Mouse (Mus musculus): ENCODE measurements around the gene Tmem18. TPM values are rescaled to one million over a fixed set of nuclear protein-coding genes. Genes with fewer than 3 reads are reported as not detected.
A peak's percentile ranks its signal among the peaks of the same experiment; 100 is the strongest.

The Tmem18 gene
- 12.1 and 13.0 TPM in 2 replicates for polyA plus RNA-seq (2012; rRNA removed)

DNA sequence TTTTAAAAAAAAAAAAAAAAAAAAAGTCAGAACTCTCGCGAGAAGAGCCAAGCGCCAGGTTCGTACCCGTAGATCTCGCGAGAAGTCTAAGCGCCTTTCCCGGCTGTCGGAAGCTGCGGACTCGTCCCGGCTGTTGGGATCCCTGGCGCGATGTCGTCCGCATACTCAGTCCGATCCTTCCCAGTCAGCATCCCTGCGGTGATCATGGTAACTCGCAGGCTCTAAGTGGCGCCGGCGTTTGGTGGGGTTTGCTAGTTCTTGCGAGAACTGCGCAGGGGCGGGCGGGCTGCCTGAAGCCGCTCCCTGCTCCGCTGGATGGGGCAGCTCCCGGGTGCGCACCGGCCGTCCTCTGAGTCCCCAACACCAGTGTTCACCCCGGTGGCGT lies at the start of gene Tmem18:
Gene Tmem18, plus strand, starts transcription at position 71 of the 385 bp plus-strand sequence.
- WGBS, result under 1% methylated on average over 35 of the region's 35 CpGs
- Histone ChIP-seq H3K27ac (ENCODE audit: insufficient read depth, low read depth, low read length) (peak within 1 kb of the TSS; percentile 67), H3K36me3 (ENCODE audit: control insufficient read depth, insufficient read depth, low read length) (no peaks in the 10 kb centered on the region), H3K4me1 (ENCODE audit: control insufficient read depth, insufficient read depth, low read length) (peaks cover 4% of the 10 kb centered on the region; the same call in 1 of the 2 replicates), H3K4me3 (ENCODE audit: insufficient read depth, low read depth, low read length) (peak within 1 kb of the TSS; percentile 94), H3K27me3 (replicated peaks; ENCODE audit: control insufficient read depth, insufficient read depth, low read length) (no peaks in the 10 kb centered on the region)
- no peak for TF ChIP-seq CTCF (conservative IDR thresholded peaks at IDR 0.05; ENCODE audit: insufficient read depth, insufficient read length, low read depth, low read length)
- TF ChIP-seq POLR2A (IDR thresholded peaks at IDR 0.05; ENCODE audit: low read depth, low read length), result peak; percentile 82
- DNase-seq, result peak; percentile 90

DNA sequence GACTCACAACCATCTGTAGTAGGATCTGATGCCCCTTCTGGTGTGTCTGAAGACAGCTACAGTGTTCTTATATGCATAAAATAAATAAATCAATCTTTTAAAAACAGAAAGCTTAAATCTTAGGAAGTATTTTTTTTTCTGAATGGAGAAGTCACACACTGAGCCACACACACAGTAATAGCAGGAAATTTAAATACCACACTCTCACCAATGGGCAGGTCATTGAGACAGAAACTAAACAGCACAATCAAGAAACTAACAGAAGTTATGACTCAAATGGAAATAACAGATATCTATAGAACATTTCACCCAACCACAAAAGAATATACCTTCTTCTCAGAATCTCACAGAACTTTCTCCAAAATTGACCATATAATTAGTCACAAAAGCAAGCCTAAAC lies 26.9 kb upstream of the Tmem18 start:
- Histone ChIP-seq H3K27me3 (replicated peaks; ENCODE audit: control insufficient read depth, insufficient read depth, low read length) (no peaks in the 10 kb centered on the region), H3K4me1 (ENCODE audit: control insufficient read depth, insufficient read depth, low read length) (no peaks in the 10 kb centered on the region), H3K4me3 (ENCODE audit: insufficient read depth, low read depth, low read length) (no peak overlapping the region), H3K36me3 (ENCODE audit: control insufficient read depth, insufficient read depth, low read length) (no peaks in the 10 kb centered on the region), H3K27ac (ENCODE audit: insufficient read depth, low read depth, low read length) (no peak overlapping the region)
- TF ChIP-seq CTCF (conservative IDR thresholded peaks at IDR 0.05; ENCODE audit: insufficient read depth, insufficient read length, low read depth, low read length) (no peak), POLR2A (IDR thresholded peaks at IDR 0.05; ENCODE audit: low read depth, low read length) (no peak)
- no peak for DNase-seq

DNA sequence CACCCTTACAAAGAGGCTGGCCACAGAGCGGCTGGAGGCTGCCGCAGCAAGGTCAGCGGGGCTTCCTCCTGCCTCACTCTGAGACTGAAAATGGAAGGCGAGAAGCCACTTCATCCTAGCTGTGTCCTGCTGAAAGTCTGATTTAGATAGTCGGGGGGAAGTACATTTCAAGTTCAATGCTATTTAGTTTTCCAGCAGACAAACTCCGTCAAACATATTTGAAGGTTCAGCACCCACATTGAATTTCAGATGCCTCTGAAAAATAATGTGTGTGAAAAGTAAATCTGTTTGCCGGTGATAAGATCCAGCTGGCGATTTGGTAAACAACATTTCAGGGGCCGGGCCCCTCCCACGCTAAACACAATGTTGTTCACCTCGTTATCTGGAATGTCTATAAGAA lies 22.8 kb upstream of the Tmem18 start:
- H3K4me1 ChIP-seq (ENCODE audit: control insufficient read depth, insufficient read depth, low read length), result no peaks in the 10 kb centered on the region
- WGBS, result 16% methylated on average over 11 of the region's 11 CpGs
- DNase-seq, result no peak
- no peak overlapping the region for H3K27ac ChIP-seq (ENCODE audit: insufficient read depth, low read depth, low read length)
- H3K4me3 ChIP-seq (ENCODE audit: insufficient read depth, low read depth, low read length), result no peak overlapping the region
- TF ChIP-seq CTCF (conservative IDR thresholded peaks at IDR 0.05; ENCODE audit: insufficient read depth, insufficient read length, low read depth, low read length) (no peak), POLR2A (IDR thresholded peaks at IDR 0.05; ENCODE audit: low read depth, low read length) (no peak)
- H3K36me3 ChIP-seq (ENCODE audit: control insufficient read depth, insufficient read depth, low read length), result no peaks in the 10 kb centered on the region
- H3K27me3 ChIP-seq (replicated peaks; ENCODE audit: control insufficient read depth, insufficient read depth, low read length), result no peaks in the 10 kb centered on the region; the same call in 1 of the 2 replicates

- Histone ChIP-seq H3K27me3 (replicated peaks; ENCODE audit: control insufficient read depth, insufficient read depth, low read length) (no peaks in the 10 kb centered on the region), H3K27ac (ENCODE audit: insufficient read depth, low read depth, low read length) (no peak overlapping the region), H3K4me3 (ENCODE audit: insufficient read depth, low read depth, low read length) (no peak overlapping the region), H3K4me1 (ENCODE audit: control insufficient read depth, insufficient read depth, low read length) (no peaks in the 10 kb centered on the region), H3K36me3 (ENCODE audit: control insufficient read depth, insufficient read depth, low read length) (no peaks in the 10 kb centered on the region)
- TF ChIP-seq POLR2A (IDR thresholded peaks at IDR 0.05; ENCODE audit: low read depth, low read length) (no peak), CTCF (conservative IDR thresholded peaks at IDR 0.05; ENCODE audit: insufficient read depth, insufficient read length, low read depth, low read length) (no peak)
- 74% methylated on average over 4 of the region's 4 CpGs for WGBS
- no peak for DNase-seq
Measured at GRCm38 (mm10) chr12:30572075-30572474, 12.2 kb upstream of the Tmem18 start.

DNA sequence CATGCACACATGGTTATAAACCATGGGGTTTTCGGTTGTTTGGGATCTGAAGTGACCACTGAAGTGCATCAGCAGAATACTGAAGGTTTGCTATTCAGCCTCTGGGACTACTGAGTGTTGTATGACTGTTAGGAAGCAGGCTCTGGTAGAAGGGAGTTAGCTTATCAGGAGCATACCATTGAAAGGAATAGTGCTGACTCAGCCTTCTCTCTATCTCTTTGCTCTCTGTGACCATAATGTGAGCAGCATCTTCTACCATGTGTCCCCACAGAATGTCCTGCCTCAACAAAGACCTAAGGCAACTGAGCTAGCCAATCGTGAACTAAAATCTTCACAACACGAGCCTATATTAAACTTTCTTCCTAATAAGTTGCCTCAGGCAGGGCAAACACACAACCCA lies 8.3 kb upstream of the Tmem18 start:
- no peaks in the 10 kb centered on the region for H3K36me3 ChIP-seq (ENCODE audit: control insufficient read depth, insufficient read depth, low read length)
- 83% methylated on average over 3 of the region's 3 CpGs for WGBS
- no peaks in the 10 kb centered on the region for H3K27me3 ChIP-seq (replicated peaks; ENCODE audit: control insufficient read depth, insufficient read depth, low read length)
- no peak for DNase-seq
- H3K4me1 ChIP-seq (ENCODE audit: control insufficient read depth, insufficient read depth, low read length), result no peaks in the 10 kb centered on the region
- no peak overlapping the region for H3K27ac ChIP-seq (ENCODE audit: insufficient read depth, low read depth, low read length)
- no peak overlapping the region for H3K4me3 ChIP-seq (ENCODE audit: insufficient read depth, low read depth, low read length)
- no peak for TF ChIP-seq POLR2A (IDR thresholded peaks at IDR 0.05; ENCODE audit: low read depth, low read length)

GRCm38 (mm10) chr12:30578019-30578418 lies 6.2 kb upstream of the Tmem18 start:
- DNase-seq, result peak; percentile 80
- WGBS, result 7% methylated on average over 5 of the region's 5 CpGs
- TF ChIP-seq CTCF (conservative IDR thresholded peaks at IDR 0.05; ENCODE audit: insufficient read depth, insufficient read length, low read depth, low read length) (peak; percentile 81), POLR2A (IDR thresholded peaks at IDR 0.05; ENCODE audit: low read depth, low read length) (no peak)
- Histone ChIP-seq H3K4me1 (ENCODE audit: control insufficient read depth, insufficient read depth, low read length) (no peaks in the 10 kb centered on the region), H3K4me3 (ENCODE audit: insufficient read depth, low read depth, low read length) (no peak overlapping the region), H3K27ac (ENCODE audit: insufficient read depth, low read depth, low read length) (no peak overlapping the region), H3K27me3 (replicated peaks; ENCODE audit: control insufficient read depth, insufficient read depth, low read length) (no peaks in the 10 kb centered on the region), H3K36me3 (ENCODE audit: control insufficient read depth, insufficient read depth, low read length) (no peaks in the 10 kb centered on the region)

- Histone ChIP-seq H3K27me3 (replicated peaks; ENCODE audit: control insufficient read depth, insufficient read depth, low read length) (no peaks in the 10 kb centered on the region), H3K4me1 (ENCODE audit: control insufficient read depth, insufficient read depth, low read length) (peaks cover 4% of the 10 kb centered on the region; the same call in 1 of the 2 replicates), H3K36me3 (ENCODE audit: control insufficient read depth, insufficient read depth, low read length) (no peaks in the 10 kb centered on the region), H3K27ac (ENCODE audit: insufficient read depth, low read depth, low read length) (no peak overlapping the region), H3K4me3 (ENCODE audit: insufficient read depth, low read depth, low read length) (no peak overlapping the region)
- WGBS, result 48% methylated on average over 10 of the region's 10 CpGs
- TF ChIP-seq CTCF (conservative IDR thresholded peaks at IDR 0.05; ENCODE audit: insufficient read depth, insufficient read length, low read depth, low read length) (no peak), POLR2A (IDR thresholded peaks at IDR 0.05; ENCODE audit: low read depth, low read length) (no peak)
- DNase-seq, result peak; percentile 60
Measured at GRCm38 (mm10) chr12:30581277-30581676, 2.9 kb upstream of the Tmem18 start.

Measured in kidney, adult 2 months (tissue).